Mouse (Mus musculus) hindlimb bud, embryonic 11.5 days (tissue): ENCODE measurements around the gene Ky.

Experiments
- DNase-seq: peaks from one replicate; pipeline ENCODE4 v3.0.0-alpha.2; 2012; ENCODE audit warnings: low read depth, low spot score; ENCODE audit errors: extremely low spot score

Ky gene

DNA sequence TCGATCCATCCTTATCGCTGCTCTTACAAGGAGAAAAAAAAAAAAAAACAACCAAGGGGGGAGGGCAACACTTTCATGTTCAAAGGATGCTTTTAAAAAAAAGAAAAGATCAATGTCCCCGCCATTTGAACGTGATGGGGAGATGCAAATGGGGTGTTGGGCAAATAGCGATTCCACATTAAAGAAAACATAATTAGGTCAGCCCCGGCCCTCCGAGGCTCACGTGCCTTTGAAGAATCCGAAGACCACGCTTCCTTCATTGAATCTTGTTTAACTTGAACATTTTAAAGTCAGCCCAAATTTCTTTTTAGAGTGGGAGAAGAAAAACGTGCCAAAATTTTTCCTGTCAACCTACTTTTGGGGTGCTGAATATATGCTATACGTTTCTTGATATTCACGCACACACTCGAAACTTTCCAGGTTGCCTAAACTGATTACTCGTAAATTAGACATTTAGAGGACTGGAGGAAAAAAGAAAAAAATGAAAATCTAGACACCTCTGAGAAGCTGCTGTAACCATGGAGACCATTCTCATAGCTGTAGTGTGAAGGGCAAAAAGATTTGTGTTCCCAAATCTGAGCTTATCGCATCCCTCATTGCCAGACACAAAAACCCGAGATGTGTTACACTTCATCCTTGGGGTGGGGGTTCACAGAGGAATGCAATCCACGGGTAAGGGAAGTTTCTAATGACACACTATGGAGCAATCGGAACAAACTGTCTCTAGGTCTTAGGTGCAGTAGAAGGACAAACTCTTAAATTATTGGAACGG is 40.9 kb downstream of the Ky start:
- DNase-seq: no peak

DNA sequence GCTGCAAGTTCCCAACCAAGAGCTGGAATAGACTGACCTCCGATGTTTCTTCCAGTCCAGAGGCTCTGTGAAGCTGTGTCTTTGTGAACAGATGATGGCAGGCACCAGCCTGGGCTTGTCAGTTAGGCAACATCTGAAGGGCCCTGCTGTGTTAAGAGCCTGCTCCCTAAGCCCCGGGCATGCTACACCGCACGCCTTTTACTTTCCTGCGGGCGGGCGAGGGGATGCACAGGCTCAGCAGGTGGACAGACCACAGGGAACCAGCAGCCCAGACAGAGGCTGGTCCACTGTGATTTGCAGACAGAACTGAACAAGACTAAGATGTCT is 41.4 kb downstream of the Ky start:
- no peak for DNase-seq

DNA sequence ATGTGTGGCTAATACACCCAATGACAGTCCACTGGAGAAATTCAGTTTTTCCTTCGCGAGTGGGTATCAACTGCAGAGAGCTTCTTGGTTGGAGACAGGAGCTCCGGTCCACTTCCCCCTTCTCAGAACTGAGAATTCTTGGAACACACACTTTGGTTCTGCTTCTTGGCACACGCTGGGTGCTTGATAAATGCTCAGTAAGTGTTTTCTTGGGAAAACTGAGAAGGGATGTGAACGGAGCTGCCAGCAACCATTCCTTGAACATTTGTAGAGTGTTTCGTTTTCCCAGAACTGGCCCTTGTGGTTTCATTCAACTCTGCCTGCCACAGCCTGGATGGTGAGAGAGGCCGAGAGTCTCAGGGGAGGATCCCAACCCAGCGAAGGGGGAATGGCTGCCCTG is 43.7 kb downstream of the Ky start:
- no peak for DNase-seq

DNA sequence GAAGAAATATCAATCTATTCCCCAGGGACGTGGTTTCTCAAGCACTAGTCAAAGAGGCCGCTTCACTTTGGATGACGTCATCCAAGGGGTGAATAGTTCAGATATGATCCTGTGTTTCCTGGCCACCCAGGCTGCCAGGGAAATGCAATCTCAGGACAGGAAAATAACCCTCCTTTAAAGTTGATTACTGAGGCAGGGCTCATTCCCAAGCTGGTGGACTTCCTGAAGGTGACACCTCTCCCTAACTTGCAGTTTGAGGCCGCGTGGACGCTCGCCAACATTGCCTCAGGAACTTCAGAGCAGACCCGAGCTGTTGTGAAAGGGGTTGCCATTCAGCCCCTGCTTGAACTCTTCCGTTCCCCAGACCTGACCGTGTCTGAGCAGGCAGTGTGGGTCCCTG is 46.2 kb downstream of the Ky start:
- DNase-seq: no peak

DNA sequence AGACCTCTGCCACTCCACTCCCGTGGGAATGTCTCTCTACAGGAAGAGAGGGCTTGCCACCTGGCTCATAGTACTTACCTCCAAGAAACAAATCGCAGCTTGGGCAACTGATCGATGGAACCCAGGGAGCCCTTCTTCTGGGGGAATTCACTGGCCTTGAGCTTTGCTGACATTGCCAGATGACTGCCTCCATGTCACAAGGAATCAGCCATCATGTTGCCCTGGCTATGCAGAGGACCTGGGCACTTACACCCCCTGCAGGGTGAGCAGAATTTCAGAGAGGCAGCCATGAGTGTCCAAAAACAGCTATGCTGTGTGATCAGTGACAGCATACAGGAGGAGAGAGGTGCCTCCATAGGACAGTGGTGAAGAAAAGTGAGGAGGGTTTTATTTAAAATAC is 48.2 kb downstream of the Ky start:
- DNase-seq: no peak

DNA sequence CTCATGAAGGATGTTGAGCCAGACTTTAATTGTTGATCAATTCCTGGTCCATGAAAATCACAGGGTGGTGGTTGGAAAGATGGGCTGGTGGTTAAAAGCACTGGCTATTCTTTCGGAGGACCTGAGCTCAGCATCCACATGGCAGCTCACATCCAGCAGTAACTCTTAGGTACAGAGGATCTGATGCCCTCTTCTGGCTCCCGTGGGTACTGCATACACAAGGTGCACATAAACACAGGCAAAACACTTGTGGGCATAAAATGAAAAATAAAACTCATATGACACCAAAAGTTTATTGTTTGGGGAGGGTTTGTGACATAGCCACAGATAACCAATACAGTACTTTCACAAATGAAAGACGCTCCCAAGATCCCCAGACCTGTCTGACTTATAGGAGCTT is 52.9 kb downstream of the Ky start:
- DNase-seq: no peak

DNA sequence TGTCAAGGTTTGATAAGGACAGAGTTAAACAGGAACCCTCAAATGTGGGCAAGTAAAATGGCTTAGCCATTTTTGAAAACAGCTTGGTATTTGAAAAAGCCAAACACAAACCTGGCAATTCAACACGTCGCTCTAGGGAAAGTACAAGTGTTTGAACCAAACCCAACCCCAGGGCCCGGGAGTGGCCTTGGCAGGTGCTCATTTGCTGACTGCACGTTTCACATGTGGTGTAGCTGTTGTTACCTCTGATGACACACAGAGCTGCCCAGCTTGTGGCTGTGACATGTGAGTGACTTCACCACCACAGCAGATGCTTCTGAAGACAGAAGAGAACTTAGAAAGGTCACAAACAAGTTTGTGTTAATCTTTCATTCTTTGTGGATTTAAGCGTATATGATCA is 67.3 kb downstream of the Ky start:
- DNase-seq: no peak

DNA sequence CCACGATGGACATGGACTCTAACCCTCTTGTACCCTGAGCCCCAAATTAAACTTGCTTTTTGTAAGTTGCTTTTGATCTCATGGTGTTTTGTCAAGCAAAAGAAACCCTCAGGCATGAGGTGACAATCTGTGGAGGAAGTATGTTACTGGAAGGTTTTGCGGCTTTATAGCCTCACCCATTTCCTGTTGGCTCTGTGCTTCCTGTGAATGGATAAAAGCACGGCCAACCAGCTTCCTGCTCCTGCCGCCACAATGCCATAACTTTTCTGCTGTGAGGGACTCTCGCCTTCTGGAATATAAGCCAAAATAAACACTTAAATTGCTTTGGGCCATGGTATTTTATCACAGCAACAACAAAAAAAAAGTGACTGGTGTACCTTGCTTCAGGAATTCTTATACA is 71.9 kb downstream of the Ky start:
- no peak for DNase-seq

DNA sequence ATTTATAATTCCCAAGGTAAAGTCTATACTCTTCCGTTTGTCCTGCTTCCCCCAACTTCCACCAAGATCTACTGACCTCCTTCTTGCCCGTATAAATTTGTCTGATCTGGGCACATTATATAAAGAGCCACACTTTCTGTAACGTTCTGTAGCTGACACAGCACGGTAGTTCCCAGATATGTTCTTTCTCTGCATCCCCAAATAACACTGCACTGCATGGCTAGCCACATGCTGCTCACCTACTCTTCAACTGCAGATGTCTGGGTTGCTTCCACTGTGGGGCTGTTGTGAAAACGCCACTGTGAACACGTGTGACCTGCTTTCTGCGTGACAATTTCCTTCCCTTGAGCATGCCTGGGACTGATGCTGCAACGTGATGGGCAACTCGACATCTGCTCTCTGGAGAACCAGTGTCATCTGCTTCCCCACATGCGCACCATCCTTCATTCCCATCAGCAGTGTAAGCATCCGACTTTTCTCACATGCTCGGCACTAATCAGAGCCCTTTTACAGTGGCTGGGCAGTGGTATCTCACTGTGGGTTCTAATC is 76.4 kb downstream of the Ky start:
- no peak for DNase-seq

DNA sequence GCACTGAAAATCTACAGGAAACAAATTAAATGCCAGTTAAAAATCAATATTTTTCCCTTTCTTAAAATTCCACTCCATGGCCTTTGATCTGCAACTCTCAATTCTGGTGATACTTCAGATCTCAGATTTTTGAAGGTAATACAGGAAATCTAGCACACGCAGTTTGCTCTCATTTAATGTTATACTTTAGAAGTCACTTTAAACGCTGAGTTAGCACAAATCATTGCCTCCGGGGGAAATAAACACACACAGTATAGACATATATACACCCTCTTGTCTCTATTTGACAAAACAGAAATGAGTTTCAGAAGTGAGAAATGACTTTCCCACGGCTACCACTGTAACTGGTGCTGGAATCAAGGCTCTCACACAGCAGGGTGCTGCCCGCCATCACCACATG is 81.8 kb downstream of the Ky start:
- DNase-seq: no peak

DNA sequence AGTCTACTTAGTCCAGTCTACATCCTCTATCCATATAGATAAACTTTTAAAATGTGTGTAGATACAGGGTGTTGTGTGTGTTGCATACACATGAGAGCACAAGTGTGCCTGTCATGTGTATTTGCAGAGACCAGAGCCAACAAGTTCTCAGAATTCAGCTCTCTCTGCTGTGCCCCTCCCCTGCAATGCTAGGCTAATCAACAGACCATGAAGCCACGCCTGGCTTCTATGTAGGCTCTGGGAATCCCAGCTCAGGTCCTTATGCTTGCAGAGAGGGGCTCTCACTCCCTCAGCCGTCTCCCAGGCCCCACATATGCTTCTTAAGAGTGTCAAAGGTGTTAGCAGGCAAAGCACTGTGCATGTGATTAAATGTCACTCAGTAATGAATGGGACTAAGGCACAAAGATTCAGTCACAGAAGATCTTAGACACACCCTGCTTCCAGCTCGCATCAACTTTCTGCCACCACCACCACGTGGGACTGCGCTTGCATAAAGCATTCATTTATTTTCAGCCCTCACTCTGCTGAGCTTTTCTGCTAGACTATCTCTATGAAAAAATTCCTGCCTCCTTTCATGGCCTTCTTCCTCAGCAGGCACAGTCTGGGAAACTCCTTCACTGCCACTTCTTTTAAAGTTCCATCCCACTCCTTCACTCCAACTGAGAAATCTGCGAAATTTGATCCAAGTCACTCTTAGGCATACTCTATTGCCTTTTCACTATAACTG is 89.3 kb downstream of the Ky start:
- DNase-seq: no peak
